Mouse (Mus musculus) embryonic facial prominence, embryonic 14.5 days (tissue): ENCODE data around the gene Pcna. TPM values are rescaled to one million over a fixed set of nuclear protein-coding genes. Genes with fewer than 3 reads are reported as not detected.

ENCODE experiments used
- ATAC-seq: fragments of 200-750 bp; cut with Nextera tagmentation; 2 replicates; pipeline ENCODE4 v1.8.0; 2017; ENCODE audit warnings: low read depth, moderate number of reproducible peaks, moderate TSS enrichment
- DNase-seq: peaks from one replicate; pipeline ENCODE4 v3.0.0-alpha.2; 2015; ENCODE audit warnings: low spot score
- H3K27ac ChIP-seq: fragments of 300-500 bp; sonication (generic); replicated peaks from 2 replicates; pipeline ENCODE4 v1.5.1; 2014; ENCODE audit warnings: low read depth, mild to moderate bottlenecking, low read length, moderate library complexity
- H3K27me3 ChIP-seq: fragments of 300-500 bp; sonication (generic); replicated peaks from 2 replicates; pipeline ENCODE4 v1.6.1; 2014; ENCODE audit warnings: low read length; ENCODE audit not compliant: control insufficient read depth, insufficient read depth
- H3K36me3 ChIP-seq: fragments of 300-500 bp; sonication (generic); 2 replicates; pipeline ENCODE4 v1.6.1; 2014; ENCODE audit warnings: low read length, mixed read lengths; ENCODE audit not compliant: control insufficient read depth, insufficient read depth
- H3K4me1 ChIP-seq: fragments of 300-500 bp; sonication (generic); 2 replicates; pipeline ENCODE4 v1.6.1; 2014; ENCODE audit warnings: antibody characterized with exemption, low read length; ENCODE audit not compliant: control insufficient read depth, insufficient read depth
- H3K4me2 ChIP-seq: fragments of 300-500 bp; sonication (generic); 2 replicates; pipeline ENCODE4 v1.6.1; 2014; ENCODE audit warnings: low read depth, mild to moderate bottlenecking, low read length, moderate library complexity, mixed read lengths
- H3K4me3 ChIP-seq: fragments of 300-500 bp; sonication (generic); 2 replicates; pipeline ENCODE4 v1.5.1; 2014; ENCODE audit warnings: low read depth, mild to moderate bottlenecking, low read length
- H3K9ac ChIP-seq: fragments of 300-500 bp; sonication (generic); 2 replicates; pipeline ENCODE4 v1.6.1; 2014; ENCODE audit warnings: low read depth, mild to moderate bottlenecking, low read length, moderate library complexity, mixed read lengths
- H3K9me3 ChIP-seq: fragments of 300-500 bp; sonication (generic); 2 replicates; pipeline ENCODE4 v1.6.1; 2016; ENCODE audit warnings: low read length; ENCODE audit not compliant: control insufficient read depth
- WGBS: fragments of 180-500 bp; shearing (Covaris S2); extraction: QIAGEN DNeasy Blood & Tissue Kit; methylation state at CpG from one replicate; pipeline ENCODE4 v1.1.7; 2014; 5-methylcytosine and 5-hydroxymethylcytosine counted together
- polyA plus RNA-seq: library from polyadenylated mRNA; unstranded; fragments of >200 nt; fragmentation: Nextera tagmentation; extraction: Ambion mirVana; gene quantifications from 2 replicates; pipeline ENCODE4 v1.2.1, GENCODE M21; 2014

Gene Pcna
- polyA plus RNA-seq, 1 experiment from 2014 or later, result 222 TPM

- Histone ChIP-seq H3K4me2 (no peak overlapping the region), H3K9me3 (no peaks in the 10 kb centered on the region), H3K9ac (no peak overlapping the region), H3K4me1 (no peaks in the 10 kb centered on the region), H3K27ac (no peak overlapping the region), H3K27me3 (no peaks in the 10 kb centered on the region), H3K36me3 (0 out of 2 replicates have a peak, but pooled peaks cover 3% of the 10 kb centered on the region), H3K4me3 (no peak overlapping the region)
- DNase-seq, result no peak
- ATAC-seq, result no peak
- WGBS, result 60% methylated on average over 16 of the region's 16 CpGs
Measured at GRCm38 (mm10) chr2:132233985-132234765, 18.9 kb downstream of the Pcna start.

DNA sequence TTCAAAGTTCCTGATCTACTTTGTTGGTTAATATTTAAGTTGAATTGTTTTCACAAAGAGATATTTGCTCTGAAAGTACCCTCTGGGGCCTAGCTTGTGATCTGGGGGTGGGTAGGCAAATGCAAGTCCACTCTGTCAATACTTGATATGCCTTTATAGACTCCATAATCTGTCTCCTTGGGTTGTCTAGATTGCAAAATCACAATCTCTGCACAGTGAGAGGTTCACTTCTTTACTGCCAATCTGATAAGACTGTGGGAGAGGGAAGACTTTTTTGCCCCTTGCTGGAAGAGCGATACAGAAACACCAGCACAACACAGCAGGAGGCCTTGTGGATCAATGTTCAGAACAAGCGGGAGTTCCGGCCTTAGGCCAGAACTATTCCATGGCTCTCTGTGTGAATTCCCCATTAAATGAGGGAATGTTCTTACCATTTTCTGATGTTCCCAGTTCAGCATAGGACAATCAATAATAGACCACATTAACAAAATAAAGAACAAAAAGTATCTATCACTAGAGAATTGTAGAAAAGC lies 20.6 kb downstream of the Pcna start:
- H3K9me3 ChIP-seq, result no peaks in the 10 kb centered on the region

GRCm38 (mm10) chr2:132224359-132224758 lies 28.8 kb downstream of the Pcna start:
- H3K27ac ChIP-seq, result no peak overlapping the region
- 84% methylated on average over 4 of the region's 4 CpGs for WGBS
- H3K36me3 ChIP-seq, result no peaks in the 10 kb centered on the region
- H3K9ac ChIP-seq, result no peak overlapping the region
- no peak overlapping the region for H3K4me2 ChIP-seq
- DNase-seq (no peak), ATAC-seq (no peak)
- no peaks in the 10 kb centered on the region for H3K9me3 ChIP-seq
- no peaks in the 10 kb centered on the region for H3K27me3 ChIP-seq
- no peaks in the 10 kb centered on the region for H3K4me1 ChIP-seq
- H3K4me3 ChIP-seq, result no peak overlapping the region

More for the DNA sequence above, 20.6 kb downstream of the Pcna start:
- Histone ChIP-seq H3K27ac (no peak overlapping the region), H3K4me3 (no peak overlapping the region), H3K4me1 (no peaks in the 10 kb centered on the region), H3K36me3 (no peaks in the 10 kb centered on the region), H3K4me2 (no peak overlapping the region), H3K27me3 (no peaks in the 10 kb centered on the region), H3K9ac (no peak overlapping the region)
- WGBS, result 74% methylated on average over 3 of the region's 3 CpGs
- no peak for DNase-seq
- ATAC-seq, result no peak

GRCm38 (mm10) chr2:132221611-132222073 lies 31.5 kb downstream of the Pcna start:
- Histone ChIP-seq H3K9ac (no peak overlapping the region), H3K9me3 (no peaks in the 10 kb centered on the region), H3K27me3 (no peaks in the 10 kb centered on the region), H3K4me1 (no peaks in the 10 kb centered on the region), H3K36me3 (no peaks in the 10 kb centered on the region), H3K4me2 (no peak overlapping the region), H3K27ac (no peak overlapping the region), H3K4me3 (no peak overlapping the region)
- WGBS, result 61% methylated on average over 11 of the region's 11 CpGs
- DNase-seq (peak; percentile 41), ATAC-seq (no peak)

DNA sequence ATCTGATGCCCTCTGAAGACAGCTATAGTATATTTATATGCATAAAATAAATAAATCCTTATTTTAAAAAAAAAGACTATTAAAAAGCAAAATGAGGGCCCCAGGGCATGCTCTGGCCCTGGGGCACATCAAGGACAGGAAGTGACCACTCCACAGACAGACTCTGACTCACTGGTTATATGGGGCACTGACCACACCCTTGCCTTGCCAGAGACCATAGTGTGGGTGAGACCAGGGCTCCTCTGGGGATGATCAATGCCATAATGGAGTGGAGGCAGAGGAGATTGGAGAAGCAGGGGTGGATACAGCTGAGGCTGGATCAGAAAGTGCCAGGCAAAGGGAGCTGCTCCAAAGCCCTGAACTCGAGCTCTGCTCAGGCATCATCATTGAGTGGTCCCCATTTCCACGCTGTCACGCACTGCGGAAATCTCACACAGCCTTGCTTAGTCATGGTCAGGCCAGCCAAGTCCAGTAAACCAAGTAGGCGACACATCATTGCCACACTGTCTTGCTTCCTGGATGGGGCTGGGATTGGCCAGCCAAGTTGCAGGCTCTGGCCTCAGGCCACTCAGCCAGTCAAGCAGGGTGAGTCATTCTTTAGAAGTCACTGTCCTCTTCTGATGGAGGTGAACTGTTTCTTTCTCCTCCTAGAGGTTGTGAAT lies 41.0 kb downstream of the Pcna start:
- Histone ChIP-seq H3K4me1 (no peaks in the 10 kb centered on the region), H3K4me3 (no peak overlapping the region), H3K27me3 (no peaks in the 10 kb centered on the region), H3K4me2 (no peak overlapping the region), H3K27ac (no peak overlapping the region), H3K9ac (no peak overlapping the region), H3K36me3 (no peaks in the 10 kb centered on the region), H3K9me3 (no peaks in the 10 kb centered on the region)
- DNase-seq (no peak), ATAC-seq (no peak)
- WGBS, result 86% methylated on average over 5 of the region's 5 CpGs

- Histone ChIP-seq H3K4me2 (no peak overlapping the region), H3K27ac (no peak overlapping the region), H3K4me1 (no peaks in the 10 kb centered on the region), H3K9me3 (no peaks in the 10 kb centered on the region), H3K36me3 (no peaks in the 10 kb centered on the region), H3K27me3 (no peaks in the 10 kb centered on the region), H3K4me3 (no peak overlapping the region), H3K9ac (no peak overlapping the region)
- DNase-seq, result no peak
- ATAC-seq, result no peak
- WGBS, result 81% methylated on average over 9 of the region's 9 CpGs
Measured at GRCm38 (mm10) chr2:132210806-132211312, 42.3 kb downstream of the Pcna start.

DNA sequence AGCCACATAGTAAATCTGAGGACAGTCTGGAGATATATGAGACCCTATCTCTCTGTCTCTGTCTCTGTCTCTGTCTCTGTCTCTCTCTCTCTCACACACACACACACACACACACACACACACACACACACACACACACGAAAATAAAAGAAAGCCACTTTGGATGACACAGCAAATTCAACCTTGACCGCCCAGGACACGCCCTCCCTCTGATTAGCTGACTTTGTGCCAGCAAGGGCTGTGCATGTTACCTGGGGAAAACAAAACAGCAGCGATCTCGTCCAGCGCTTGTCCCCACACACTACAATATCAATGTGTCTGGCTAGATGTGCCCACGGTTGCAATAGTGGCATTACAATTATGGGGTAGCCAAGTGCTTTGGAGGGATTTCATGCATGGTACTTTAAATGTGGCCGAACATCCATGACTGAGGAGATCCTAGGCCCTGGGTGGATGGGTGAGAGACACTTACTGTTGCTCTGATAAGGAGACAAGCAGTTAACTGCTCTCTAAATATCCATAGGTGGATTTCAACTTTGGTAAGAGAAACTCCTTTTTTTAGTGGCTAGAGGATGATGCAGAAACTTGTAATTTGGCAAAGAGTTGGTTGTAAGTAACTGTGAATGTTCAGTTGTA lies 44.8 kb downstream of the Pcna start:
- Histone ChIP-seq H3K4me1 (no peaks in the 10 kb centered on the region), H3K4me2 (no peak overlapping the region), H3K36me3 (no peaks in the 10 kb centered on the region), H3K27me3 (no peaks in the 10 kb centered on the region), H3K27ac (no peak overlapping the region), H3K9ac (no peak overlapping the region), H3K9me3 (no peaks in the 10 kb centered on the region), H3K4me3 (no peak overlapping the region)
- ATAC-seq (no peak), DNase-seq (no peak)
- 77% methylated on average over 8 of the region's 8 CpGs for WGBS

- WGBS, result 79% methylated on average over 16 of the region's 16 CpGs
Measured at GRCm38 (mm10) chr2:132206316-132206881, 46.7 kb downstream of the Pcna start.

More at GRCm38 (mm10) chr2:132206316-132206881, 46.7 kb downstream of the Pcna start:
- DNase-seq (no peak), ATAC-seq (no peak)
- Histone ChIP-seq H3K27me3 (no peaks in the 10 kb centered on the region), H3K27ac (no peak overlapping the region), H3K9ac (no peak overlapping the region), H3K4me3 (no peak overlapping the region), H3K4me2 (no peak overlapping the region), H3K36me3 (no peaks in the 10 kb centered on the region), H3K9me3 (no peaks in the 10 kb centered on the region), H3K4me1 (no peaks in the 10 kb centered on the region)
